Mouse (Mus musculus) forebrain, embryonic 16.5 days (tissue): ENCODE measurements around the gene Rtkn. TPM values are rescaled to one million over a fixed set of nuclear protein-coding genes. Genes with fewer than 3 reads are reported as not detected.

Experiments used
- microRNA counts: library from miRNA; unstranded; fragments of <30 nt; microRNA quantifications from one replicate; lab custom pipeline; 2016
- microRNA-seq: library from miRNA; unstranded; fragments of <30 nt; microRNA quantifications from one replicate; pipeline ENCODE4, GENCODE M21; 2017
- polyA plus RNA-seq: library from polyadenylated mRNA; unstranded; fragments of >200 nt; fragmentation: Nextera tagmentation; extraction: Ambion mirVana; gene quantifications from 2 replicates; pipeline ENCODE4 v1.2.1, GENCODE M21; 2015

Rtkn gene
- polyA plus RNA-seq, 1 experiment from 2014 or later = 7.4 TPM

MicroRNAs encoded within 50 kb of the gene (microRNA counts, 519-probe panel; counts per million panel counts)
- 1,958 counts per million, percentile 27 among the panel's probes with 10 or more counts for microRNA mmu-miR-3470a+mmu-miR-3470b (lab: Ali Mortazavi, UCI)

Small RNAs within 50 kb of the gene (microRNA-seq; reads per million reads assigned to microRNA genes)
- gene Mir3470a = not detected

Other genes with a start within 250 kb of the Rtkn start
- 16.3 and 18.7 TPM in 2 replicates for gene Sema4f, start 195.7 kb upstream of the Rtkn start, polyA plus RNA-seq
- gene M1ap, start 188.6 kb upstream of the Rtkn start, polyA plus RNA-seq = not detected in 2 replicates
- 2.0 and 2.1 TPM in 2 replicates for gene Dok1, start 102.0 kb upstream of the Rtkn start, polyA plus RNA-seq
- 5.3 and 6.0 TPM in 2 replicates for gene Loxl3, start 101.3 kb upstream of the Rtkn start, polyA plus RNA-seq
- 157 and 186 TPM in 2 replicates for gene Aup1, start 80.9 kb upstream of the Rtkn start, polyA plus RNA-seq
- gene Htra2, start 80.2 kb upstream of the Rtkn start, polyA plus RNA-seq = 70.7 and 77.8 TPM in 2 replicates
- gene Dqx1, start 77.6 kb upstream of the Rtkn start, polyA plus RNA-seq = 0.30 and 0.31 TPM in 2 replicates
- gene Tlx2, start 65.2 kb upstream of the Rtkn start, polyA plus RNA-seq = not detected in 2 replicates
- 45.5 and 46.5 TPM in 2 replicates for gene Pcgf1, start 57.6 kb upstream of the Rtkn start, polyA plus RNA-seq
- gene Lbx2, start 49.1 kb upstream of the Rtkn start, polyA plus RNA-seq = not detected in 2 replicates
- 3.2 and 4.3 TPM in 2 replicates for gene Ccdc142, start 33.9 kb upstream of the Rtkn start, polyA plus RNA-seq
- 4.1 and 4.9 TPM in 2 replicates for gene Gm42688, start 33.8 kb upstream of the Rtkn start, polyA plus RNA-seq
- 109 and 122 TPM in 2 replicates for gene Mrpl53, start 26.4 kb upstream of the Rtkn start, polyA plus RNA-seq
- gene Mogs, start 20.0 kb upstream of the Rtkn start, polyA plus RNA-seq = 21.8 and 22.6 TPM in 2 replicates
- 209 and 228 TPM in 2 replicates for gene Wbp1, start 13.9 kb upstream of the Rtkn start, polyA plus RNA-seq
- gene Ino80b, start 10.0 kb upstream of the Rtkn start, polyA plus RNA-seq = 11.4 and 14.4 TPM in 2 replicates
- gene Wdr54, start 20.9 kb downstream of the Rtkn start, polyA plus RNA-seq = 18.2 and 21.7 TPM in 2 replicates
- gene 1700003E16Rik, start 20.9 kb downstream of the Rtkn start, polyA plus RNA-seq = 7.8 and 9.4 TPM in 2 replicates
- gene Dctn1, start 30.5 kb downstream of the Rtkn start, polyA plus RNA-seq = 150 and 158 TPM in 2 replicates
- gene Slc4a5, start 84.4 kb downstream of the Rtkn start, polyA plus RNA-seq = 0.52 and 0.76 TPM in 2 replicates
- 22.3 and 28.6 TPM in 2 replicates for gene Mthfd2, start 190.4 kb downstream of the Rtkn start, polyA plus RNA-seq
- 30.2 and 36.6 TPM in 2 replicates for gene Mob1a, start 190.6 kb downstream of the Rtkn start, polyA plus RNA-seq
- 48.2 and 49.3 TPM in 2 replicates for gene Bola3, start 213.7 kb downstream of the Rtkn start, polyA plus RNA-seq